Mouse (Mus musculus) limb, embryonic 12.5 days (tissue): ENCODE data around the gene Dlx4. TPM values are rescaled to one million over a fixed set of nuclear protein-coding genes. Genes with fewer than 3 reads are reported as not detected.

Experiments
- polyA plus RNA-seq: library from polyadenylated mRNA; unstranded; fragments of >200 nt; fragmentation: Nextera tagmentation; extraction: Ambion mirVana; gene quantifications from 2 replicates; pipeline ENCODE4 v1.2.1, GENCODE M21; 2016

Gene Dlx4
- polyA plus RNA-seq, 1 experiment from 2014 or later: 1.9 TPM

Other genes starting within 250 kb of the Dlx4 start
- 290 and 351 TPM in 2 replicates for gene Col1a1, start 210.0 kb downstream of the Dlx4 start, polyA plus RNA-seq
- gene Hils1, start 178.7 kb downstream of the Dlx4 start, polyA plus RNA-seq: not detected in 2 replicates
- 2.8 and 3.0 TPM in 2 replicates for gene Sgca, start 169.9 kb downstream of the Dlx4 start, polyA plus RNA-seq
- 12.0 and 12.6 TPM in 2 replicates for gene Ppp1r9b, start 155.2 kb downstream of the Dlx4 start, polyA plus RNA-seq
- 34.6 and 37.7 TPM in 2 replicates for gene Samd14, start 136.4 kb downstream of the Dlx4 start, polyA plus RNA-seq
- gene Pdk2, start 104.9 kb downstream of the Dlx4 start, polyA plus RNA-seq: 21.9 and 22.4 TPM in 2 replicates
- gene Itga3, start 69.5 kb downstream of the Dlx4 start, polyA plus RNA-seq: 7.7 and 7.9 TPM in 2 replicates
- gene Dlx3, start 26.1 kb downstream of the Dlx4 start, polyA plus RNA-seq: 8.4 and 9.9 TPM in 2 replicates
- not detected in 2 replicates for gene Tac4, start 115.3 kb upstream of the Dlx4 start, polyA plus RNA-seq
- gene Kat7, start 164.0 kb upstream of the Dlx4 start, polyA plus RNA-seq: 77.7 and 79.4 TPM in 2 replicates
- 19.2 and 20.9 TPM in 2 replicates for gene Fam117a, start 190.8 kb upstream of the Dlx4 start, polyA plus RNA-seq
- gene Slc35b1, start 238.4 kb upstream of the Dlx4 start, polyA plus RNA-seq: 122 and 125 TPM in 2 replicates